Comparison of ENCODE assay signal across 14 mouse cellular contexts in the genomic region with DNA sequence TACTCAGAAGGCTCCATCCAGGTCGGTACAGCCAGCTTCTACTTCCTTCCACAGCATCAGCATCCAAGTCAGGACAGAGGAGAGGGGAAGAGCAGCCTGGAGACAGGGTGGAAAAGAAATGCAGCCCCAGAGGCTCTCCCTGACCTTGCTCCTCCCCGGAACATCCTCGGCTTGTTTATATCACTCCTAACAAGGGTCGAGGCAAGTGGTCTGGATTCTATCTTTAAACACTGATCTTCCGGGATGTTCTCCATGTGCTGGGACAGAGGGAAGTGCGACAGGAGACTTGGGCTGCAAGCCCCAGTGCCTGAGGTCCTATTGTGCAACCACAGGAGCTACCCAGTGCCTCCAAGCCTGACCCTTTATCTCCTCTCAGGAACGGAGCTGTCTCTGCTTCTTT. TPM values are rescaled to one million over a fixed set of nuclear protein-coding genes. Genes with fewer than 3 reads are reported as not detected.
A peak's percentile ranks its signal among the peaks of the same experiment; 100 is the strongest.
DNase-seq lines count a peak whose midpoint lies in the region; ATAC-seq and TF ChIP-seq lines count a peak whose summit lies in the region.
"Had no signal": no experiment of that assay in that cellular context is flagged by ENCODE, and none has a peak within 500 bp of the region (broad histone marks: within the 10 kb centered on the region; RNA-seq: fewer than 3 reads in every experiment).

No protein-coding gene starts in this region.

- DNase-seq in adrenal gland, adult (ENCODE audit: inconsistent age in 2 of 2, low spot score in 1 of 2): peak; percentile 53 to 74
- DNase-seq in adrenal gland, postnatal 10 days: no peak
- peak; percentile 27 for DNase-seq in adrenal gland, postnatal 14 days
- peak; percentile 18 for DNase-seq in heart, postnatal 25 days (ENCODE audit: low spot score)
- no peak for DNase-seq in liver, postnatal 0 days
- no peak for DNase-seq in embryonic facial prominence, embryonic 10.5 days (ENCODE audit: low spot score)
- DNase-seq in adipocyte (ENCODE audit: low spot score): no peak
- DNase-seq in embryo, embryonic 9.5 days (ENCODE audit: extremely low spot score): no peak
- DNase-seq: cerebellum, adult 11 months; spleen, adult 18-20 months; thymus, adult 18-20 months had no signal

- intact Hi-C loops in heart, postnatal 25 days (cut with DNase I): no loop called here

- no peak for TF ChIP-seq EP300 in liver, postnatal 0 days (IDR thresholded peaks at IDR 0.05; ENCODE audit: low read depth)

- no peak overlapping the region for H3K27ac ChIP-seq in liver, postnatal 0 days (ENCODE audit: low read depth)
- H3K27ac ChIP-seq in embryonic facial prominence, embryonic 10.5 days (replicated peaks): no peak overlapping the region
- H3K27ac ChIP-seq: embryonic facial prominence, embryonic 12.5 days; limb, embryonic 15.5 days had no signal

- no peak overlapping the region for H3K4me2 ChIP-seq in liver, postnatal 0 days (ENCODE audit: low read depth, low read length)
- H3K4me2 ChIP-seq: embryonic facial prominence, embryonic 12.5 days; limb, embryonic 15.5 days had no signal

- H3K4me1 ChIP-seq in liver, postnatal 0 days (ENCODE audit: insufficient read depth): no peaks in the 10 kb centered on the region
- peaks cover 22% of the 10 kb centered on the region for H3K4me1 ChIP-seq in embryonic facial prominence, embryonic 10.5 days

- 39% methylated on average over 7 of the region's 7 CpGs for WGBS in liver, postnatal 0 days (ENCODE audit: insufficient replicate concordance)
- 71% methylated on average over 7 of the region's 7 CpGs for WGBS in embryonic facial prominence, embryonic 10.5 days

- TF ChIP-seq CTCF in liver, postnatal 0 days (IDR thresholded peaks at IDR 0.05; ENCODE audit: low read depth): no peak

- H3K9ac ChIP-seq in liver, postnatal 0 days (replicated peaks): no peak overlapping the region
- H3K9ac ChIP-seq: embryonic facial prominence, embryonic 12.5 days; limb, embryonic 15.5 days had no signal

- H3K27me3 ChIP-seq in liver, postnatal 0 days (ENCODE audit: insufficient read depth, low read length): no peaks in the 10 kb centered on the region
- no peaks in the 10 kb centered on the region for H3K27me3 ChIP-seq in embryonic facial prominence, embryonic 10.5 days (replicated peaks; ENCODE audit: low read depth, poor library complexity, severe bottlenecking)
- H3K27me3 ChIP-seq: embryonic facial prominence, embryonic 12.5 days; limb, embryonic 15.5 days had no signal

- peaks cover 5% of the 10 kb centered on the region for H3K36me3 ChIP-seq in liver, postnatal 0 days (replicated peaks; ENCODE audit: insufficient read depth, low read length)
- H3K36me3 ChIP-seq in embryonic facial prominence, embryonic 10.5 days (replicated peaks): peaks cover 93% of the 10 kb centered on the region

- no peak overlapping the region for H3K4me3 ChIP-seq in liver, postnatal 0 days (ENCODE audit: low read depth, low read length)
- no peak overlapping the region for H3K4me3 ChIP-seq in embryonic facial prominence, embryonic 10.5 days
- H3K4me3 ChIP-seq: embryonic facial prominence, embryonic 12.5 days; limb, embryonic 15.5 days had no signal

- no peaks in the 10 kb centered on the region for H3K9me3 ChIP-seq in liver, postnatal 0 days (ENCODE audit: low read length)
- H3K9me3 ChIP-seq in embryonic facial prominence, embryonic 10.5 days: no peaks in the 10 kb centered on the region
- H3K9me3 ChIP-seq: embryonic facial prominence, embryonic 12.5 days; limb, embryonic 15.5 days had no signal

- ATAC-seq in liver, postnatal 0 days: peak; percentile 36
- ATAC-seq: hindbrain, embryonic 16.5 days had no signal

RNA-seq across cellular contexts. Expression of a gene that starts 18.7 kb away (rescaled TPM):
- 10 to 100 TPM; 24.8 to 25.1 TPM for total RNA-seq in adrenal gland, postnatal 10 days (2021)
- total RNA-seq in adrenal gland, postnatal 14 days (2021): 16.7 and 24.4 TPM in 2 replicates
- total RNA-seq in heart, postnatal 25 days (2021): 10 to 100 TPM; 39.1 to 41.1 TPM
- 2.6 TPM in 2 replicates for polyA plus RNA-seq in liver, postnatal 0 days (2015; fragmentation: Nextera tagmentation; extraction: Ambion mirVana)
- polyA plus RNA-seq in embryonic facial prominence, embryonic 10.5 days (2016; fragmentation: Nextera tagmentation; extraction: Ambion mirVana): 33.8 and 43.4 TPM in 2 replicates

Comparison
In these comparisons a context has a peak if more than half of its experiments do, and no peak if none do; other contexts are left out.
1. DNase-seq: peak in adrenal gland, adult (2 of 2), adrenal gland, postnatal 14 days (single experiment) and heart, postnatal 25 days (single experiment); none in adrenal gland, postnatal 10 days (single experiment), liver, postnatal 0 days (single experiment), embryonic facial prominence, embryonic 10.5 days (single experiment), adipocyte (single experiment) and embryo, embryonic 9.5 days (single experiment).